Mouse (Mus musculus) thymus, postnatal 25 days (tissue): ENCODE results near the gene Rpl9-ps6.

Experiments
- DNase-seq: peaks from one replicate; pipeline ENCODE4 v3.0.0; 2022

The Rpl9-ps6 gene

DNA sequence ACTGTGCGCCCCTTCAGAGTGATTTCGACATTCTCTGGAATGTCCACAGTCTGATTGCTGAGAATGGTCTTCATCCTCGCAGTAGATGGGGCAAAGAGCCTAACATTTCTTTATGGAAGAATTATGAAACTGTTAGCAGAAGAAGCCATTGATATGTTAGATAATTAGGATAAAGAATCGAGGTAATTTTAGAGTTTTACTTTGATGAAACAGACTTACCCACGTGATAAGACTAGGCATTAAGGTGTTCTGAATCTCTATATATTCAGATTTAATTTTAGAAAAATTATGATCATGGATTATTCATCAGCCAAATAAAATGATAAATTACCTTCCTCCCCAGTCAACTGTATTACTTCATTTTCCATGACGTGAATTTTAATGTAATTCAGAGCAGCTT, at the start of gene Rpl9-ps6:
Gene Rpl9-ps6 (minus strand): TSS at position 101 of the 400 bp plus-strand sequence.
- DNase-seq = no peak

DNA sequence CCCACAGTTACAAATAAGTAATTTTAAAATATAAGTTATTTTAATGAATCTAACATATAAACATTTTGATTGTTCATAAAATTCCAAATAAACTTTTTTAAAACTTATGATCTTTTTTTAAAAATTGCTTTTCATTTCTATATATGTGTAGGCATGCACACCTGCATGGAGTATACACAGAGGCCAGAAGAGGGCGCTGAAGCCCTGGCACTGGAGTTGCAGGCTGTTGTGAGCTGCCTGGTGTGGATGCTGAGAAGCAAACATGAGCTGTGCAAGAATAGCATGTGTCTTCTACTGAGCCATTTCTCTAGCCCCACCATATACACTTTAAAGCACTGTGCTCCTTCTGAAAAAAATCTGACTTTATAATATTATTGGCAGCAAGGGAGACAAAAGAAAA, 46.1 kb upstream of the Rpl9-ps6 start:
- peak; percentile 24 for DNase-seq

DNA sequence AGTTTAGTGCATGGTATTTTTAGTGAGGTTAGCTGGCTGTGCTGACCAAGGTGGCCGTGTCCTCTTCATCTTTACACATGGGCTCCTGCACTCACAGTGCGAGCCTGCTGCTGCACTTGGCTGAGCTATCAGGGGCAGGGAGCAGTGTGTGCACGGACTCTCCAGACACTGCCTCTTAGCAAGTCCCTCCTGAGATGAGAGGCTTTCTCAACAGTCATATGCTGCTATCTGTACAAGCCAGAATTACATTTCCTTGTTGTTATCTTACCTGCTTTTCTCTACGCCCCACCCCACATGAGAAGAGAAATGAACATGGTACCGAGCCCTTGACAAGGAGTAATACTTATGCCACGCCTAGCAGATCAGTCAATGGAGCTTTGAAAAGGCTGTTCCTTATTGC, 44.6 kb upstream of the Rpl9-ps6 start:
- DNase-seq = no peak

DNA sequence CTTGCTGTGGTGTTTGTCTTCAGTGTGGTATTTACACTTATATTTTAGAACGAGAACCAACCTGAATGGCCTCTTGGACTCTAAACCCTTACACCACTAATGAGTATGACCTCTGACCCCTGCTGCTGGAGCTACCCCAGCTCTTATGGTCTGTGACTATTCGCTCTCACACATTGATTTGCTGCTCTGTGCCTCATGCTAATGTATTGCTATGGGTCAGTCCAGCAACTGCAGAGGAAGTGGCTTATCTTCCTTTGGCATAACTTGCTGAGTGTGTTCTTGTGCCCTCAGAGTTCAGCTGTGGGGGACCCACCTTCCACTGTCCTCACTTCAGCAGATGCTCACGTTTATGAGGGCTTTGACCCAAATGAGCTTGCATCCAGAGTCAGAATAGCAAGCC, 43.9 kb upstream of the Rpl9-ps6 start:
- DNase-seq = no peak

DNA sequence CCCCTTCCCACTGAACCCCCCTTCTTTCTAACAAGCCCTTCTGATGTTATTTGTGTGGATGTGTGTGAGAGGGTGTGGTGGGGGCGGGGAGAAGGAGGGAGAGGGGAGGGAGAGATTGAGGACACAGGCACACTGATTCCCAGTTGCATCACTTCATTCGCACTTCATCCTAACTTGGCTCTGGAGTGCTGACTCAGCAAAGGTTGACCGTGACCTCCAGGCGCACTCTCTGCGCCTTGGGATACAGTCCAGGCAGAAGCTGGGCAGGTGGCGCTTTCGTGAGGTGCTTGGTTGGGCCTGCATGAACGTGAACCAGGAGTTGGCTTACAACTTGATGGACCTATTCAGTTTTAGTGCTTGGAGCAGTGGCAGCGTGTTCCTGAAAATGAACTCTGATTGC, 41.1 kb upstream of the Rpl9-ps6 start:
- no peak for DNase-seq

DNA sequence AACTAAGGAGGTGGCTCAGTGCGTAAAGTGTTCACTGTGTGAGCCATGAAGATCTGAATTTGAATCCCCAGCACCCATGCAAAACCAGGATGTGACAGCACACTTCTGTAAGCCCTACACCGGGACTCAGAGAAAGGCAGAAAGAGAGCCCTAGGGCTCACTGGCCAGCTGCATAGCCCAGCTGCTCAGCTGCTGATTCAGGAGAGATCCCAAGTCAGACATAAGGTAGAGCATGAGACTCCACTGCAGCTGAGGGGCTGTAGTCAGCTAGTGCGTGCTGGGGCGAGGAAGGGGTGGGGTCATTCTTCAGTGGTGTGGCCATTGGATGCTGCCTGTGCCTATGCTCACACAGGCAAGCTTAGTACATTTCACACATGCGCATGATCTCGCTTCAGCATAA, 40.7 kb upstream of the Rpl9-ps6 start:
- DNase-seq = no peak

DNA sequence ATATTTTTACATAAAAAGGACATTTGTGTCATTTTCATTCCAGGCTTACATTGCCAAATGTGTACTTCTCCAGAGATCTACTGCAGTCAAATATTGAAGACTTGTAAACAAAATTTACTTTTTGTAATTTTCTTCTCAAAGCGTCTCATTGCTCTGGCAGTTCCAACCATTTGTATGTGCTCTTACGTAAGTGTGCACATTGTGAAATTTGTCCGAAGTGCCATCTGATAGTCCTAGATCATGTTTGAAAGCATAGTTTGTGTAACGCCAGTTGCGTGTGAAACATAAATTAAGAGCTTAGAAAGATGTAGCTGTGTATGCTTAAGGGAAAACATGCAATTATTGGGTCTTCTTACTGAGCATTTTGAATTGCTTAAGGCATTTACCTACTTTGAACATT, 40.1 kb upstream of the Rpl9-ps6 start:
- DNase-seq = no peak

DNA sequence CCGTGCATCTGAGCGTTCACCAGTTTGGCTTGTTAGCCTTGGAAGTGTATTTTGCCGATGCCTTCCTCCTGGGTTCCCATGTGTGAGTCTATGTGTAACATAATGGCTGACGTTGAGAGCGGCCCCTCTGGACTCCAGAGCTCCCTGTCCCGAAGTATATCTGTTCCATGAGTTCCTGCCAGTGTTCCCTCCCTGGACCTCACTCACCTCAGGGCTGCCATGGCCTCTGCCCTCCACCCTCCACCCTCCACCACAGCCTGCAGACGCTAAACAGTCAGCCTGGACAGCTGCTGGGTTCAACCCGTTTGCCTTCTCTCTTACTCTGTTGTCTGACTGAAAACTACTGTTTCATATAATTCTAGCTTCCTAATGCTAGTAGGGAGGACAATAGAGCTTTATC, 39.7 kb upstream of the Rpl9-ps6 start:
- DNase-seq = no peak

DNA sequence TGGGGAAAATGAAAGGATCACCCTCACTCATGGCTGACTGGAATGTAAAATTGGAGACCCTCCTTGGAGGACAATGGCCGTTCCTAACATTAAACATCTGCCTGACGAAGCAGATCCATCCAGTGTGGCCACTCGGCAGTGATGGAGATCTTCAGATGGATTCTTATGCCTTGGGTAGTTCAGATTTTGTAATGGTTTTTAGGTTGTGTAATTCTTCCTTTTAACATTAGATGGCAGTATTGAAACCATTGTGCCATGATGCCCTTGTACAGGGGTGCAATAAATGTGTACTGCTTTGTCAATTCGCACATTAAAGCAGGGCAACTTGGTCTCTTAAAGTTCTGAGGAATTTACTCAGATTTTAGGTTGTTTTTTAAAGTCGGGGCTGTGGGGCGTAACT, 35.0 kb upstream of the Rpl9-ps6 start:
- DNase-seq = no peak

DNA sequence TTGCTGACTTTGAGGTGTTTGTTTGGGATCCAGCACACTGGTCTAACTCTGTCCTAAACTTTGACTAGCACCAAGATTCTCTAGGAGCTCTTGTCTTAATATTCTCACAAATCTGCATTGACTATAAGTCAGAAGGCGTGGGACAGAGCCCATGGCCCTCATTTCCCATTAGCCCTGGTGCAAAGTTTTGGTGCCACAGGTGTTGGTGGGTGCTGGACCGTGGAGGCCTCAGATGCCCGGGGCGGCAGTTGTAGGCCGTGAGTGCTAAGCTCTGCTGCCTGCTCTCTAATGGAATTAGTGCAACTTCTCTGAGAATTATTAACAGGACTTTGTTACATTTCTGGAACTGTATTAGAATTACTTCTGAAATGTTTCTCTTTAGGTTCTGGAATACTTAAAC, 31.6 kb upstream of the Rpl9-ps6 start:
- no peak for DNase-seq

DNA sequence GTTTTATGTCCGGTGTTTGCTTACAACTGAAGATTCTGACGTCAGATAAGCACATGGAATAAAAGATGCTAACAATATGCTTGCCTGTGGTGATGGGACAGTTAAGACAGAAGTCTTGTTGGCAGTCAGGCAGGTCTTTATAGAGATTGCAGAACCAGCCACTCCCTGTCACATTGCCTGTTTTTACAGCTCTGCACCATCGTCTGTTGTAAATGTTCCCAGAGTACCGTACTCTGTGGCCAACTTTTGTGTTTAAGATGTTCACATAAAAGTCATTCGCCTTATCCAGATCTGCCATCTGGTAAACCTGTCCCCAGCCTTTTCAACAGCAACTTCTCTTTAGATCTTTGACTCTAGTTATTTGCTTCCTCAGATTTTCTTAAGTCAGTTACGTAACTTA, 31.0 kb upstream of the Rpl9-ps6 start:
- DNase-seq = no peak

DNA sequence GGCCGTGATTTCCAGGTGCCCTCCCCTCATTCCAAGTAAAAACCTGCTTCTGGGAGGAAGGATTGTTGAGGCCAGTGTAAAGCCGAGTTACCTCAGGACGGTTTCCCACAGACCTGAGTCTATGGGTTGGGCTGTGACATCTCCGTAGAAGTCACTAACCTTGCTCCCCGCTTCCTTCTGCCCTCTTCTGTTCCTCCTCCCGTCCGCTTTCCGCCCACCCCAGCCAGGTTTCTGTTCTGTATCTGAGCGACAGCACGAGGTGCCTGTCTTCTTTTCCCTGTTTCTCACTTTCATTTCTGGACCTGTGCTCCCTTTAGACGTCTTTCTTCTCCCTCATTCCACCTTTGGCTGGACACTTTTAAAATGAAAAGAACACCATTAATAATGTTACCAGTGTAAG, 28.7 kb upstream of the Rpl9-ps6 start:
- no peak for DNase-seq

DNA sequence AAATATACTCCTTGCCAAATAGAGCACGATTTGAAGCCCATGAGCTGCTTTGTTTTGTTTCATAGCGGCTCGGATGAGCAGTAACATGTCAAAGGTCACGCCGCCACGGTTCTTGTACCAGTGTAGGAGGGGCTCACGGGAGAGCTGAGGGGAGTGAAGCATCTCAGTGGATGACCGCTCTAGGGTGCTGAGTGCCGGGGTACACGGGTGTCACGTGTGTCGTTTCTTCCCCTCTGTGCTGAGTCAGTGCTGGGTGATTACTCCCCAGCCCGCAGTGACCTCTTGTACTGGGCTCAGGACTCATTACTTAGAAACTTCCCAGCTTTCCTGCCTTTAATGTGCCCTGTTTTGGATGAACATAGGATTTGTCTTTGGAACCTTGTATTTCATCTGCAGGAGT, 28.2 kb upstream of the Rpl9-ps6 start:
- DNase-seq = no peak

DNA sequence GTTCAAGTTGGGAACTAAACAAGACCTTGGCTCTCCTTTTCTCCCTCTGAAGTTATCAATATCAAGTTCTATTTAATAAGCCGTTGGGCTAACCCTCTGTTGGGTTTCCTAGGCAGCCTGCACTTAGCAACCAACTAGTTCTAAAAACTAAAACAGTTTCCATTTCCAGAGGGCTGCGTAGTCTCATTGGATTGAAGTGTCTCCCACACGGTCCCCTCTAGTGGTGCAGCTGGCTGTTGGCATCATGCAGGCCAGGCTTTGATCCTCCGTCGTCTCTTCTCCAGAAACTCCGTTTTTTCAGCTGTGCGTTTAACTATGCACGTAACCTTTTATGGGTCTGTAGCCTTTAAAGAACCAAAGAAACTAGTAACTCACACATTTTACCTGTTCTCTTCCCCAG, 27.1 kb upstream of the Rpl9-ps6 start:
- no peak for DNase-seq

DNA sequence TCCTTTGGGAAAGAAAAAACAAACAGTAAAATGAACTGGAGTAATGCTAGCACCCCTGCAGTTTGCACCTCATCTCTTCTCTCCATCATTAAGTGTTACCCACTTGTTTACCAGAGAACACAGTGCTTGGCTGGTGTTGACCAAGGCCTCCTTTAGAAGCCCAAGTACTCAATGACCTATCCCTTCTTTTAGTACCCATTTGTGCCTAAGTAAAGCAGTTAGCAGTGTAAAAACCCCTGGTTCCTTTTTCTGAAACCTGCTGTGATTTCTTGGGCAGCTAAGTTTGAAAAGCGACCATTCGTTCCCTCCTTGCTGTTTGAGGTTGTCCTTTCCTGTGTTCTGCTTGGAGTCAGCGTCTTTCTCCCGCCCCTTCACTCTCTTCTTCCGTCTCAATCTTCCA, 26.6 kb upstream of the Rpl9-ps6 start:
- no peak for DNase-seq

DNA sequence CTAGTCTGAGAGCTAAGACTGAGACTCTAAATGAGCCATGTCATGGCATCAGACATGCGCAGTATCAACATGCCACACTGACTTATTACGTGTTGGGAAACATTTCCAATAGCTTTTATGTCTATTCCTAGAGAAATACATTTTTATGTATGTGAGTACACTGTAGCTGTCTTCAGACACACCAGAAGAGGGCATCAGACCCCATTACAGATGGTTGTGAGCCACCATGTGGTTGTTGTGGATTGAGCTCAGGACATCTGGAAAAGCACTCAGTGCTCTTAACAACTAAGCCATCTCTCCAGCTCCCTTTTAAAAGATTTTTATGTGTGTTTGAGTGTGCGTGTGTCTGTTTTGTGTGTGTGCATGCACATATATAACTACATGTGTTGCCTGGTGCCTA, 26.0 kb upstream of the Rpl9-ps6 start:
- no peak for DNase-seq

DNA sequence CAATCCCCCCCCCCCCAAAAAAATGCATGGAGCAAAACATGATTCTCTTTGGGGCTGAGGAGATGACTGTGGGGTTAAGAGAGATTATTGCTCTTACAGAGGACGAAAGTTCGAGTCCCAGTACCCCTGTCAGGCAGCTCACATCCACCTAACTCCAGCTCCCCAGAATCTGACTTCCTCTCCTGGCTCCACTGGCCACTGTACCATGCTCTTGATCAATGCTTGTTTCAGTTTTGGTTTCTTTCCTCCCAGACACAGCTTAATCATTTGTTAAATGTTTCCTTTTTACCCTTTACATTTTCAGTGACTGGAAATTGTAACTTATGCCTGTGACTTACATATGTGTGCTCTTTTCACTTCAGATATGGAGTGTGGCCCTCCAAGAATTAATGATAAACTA, 24.6 kb upstream of the Rpl9-ps6 start:
- no peak for DNase-seq

DNA sequence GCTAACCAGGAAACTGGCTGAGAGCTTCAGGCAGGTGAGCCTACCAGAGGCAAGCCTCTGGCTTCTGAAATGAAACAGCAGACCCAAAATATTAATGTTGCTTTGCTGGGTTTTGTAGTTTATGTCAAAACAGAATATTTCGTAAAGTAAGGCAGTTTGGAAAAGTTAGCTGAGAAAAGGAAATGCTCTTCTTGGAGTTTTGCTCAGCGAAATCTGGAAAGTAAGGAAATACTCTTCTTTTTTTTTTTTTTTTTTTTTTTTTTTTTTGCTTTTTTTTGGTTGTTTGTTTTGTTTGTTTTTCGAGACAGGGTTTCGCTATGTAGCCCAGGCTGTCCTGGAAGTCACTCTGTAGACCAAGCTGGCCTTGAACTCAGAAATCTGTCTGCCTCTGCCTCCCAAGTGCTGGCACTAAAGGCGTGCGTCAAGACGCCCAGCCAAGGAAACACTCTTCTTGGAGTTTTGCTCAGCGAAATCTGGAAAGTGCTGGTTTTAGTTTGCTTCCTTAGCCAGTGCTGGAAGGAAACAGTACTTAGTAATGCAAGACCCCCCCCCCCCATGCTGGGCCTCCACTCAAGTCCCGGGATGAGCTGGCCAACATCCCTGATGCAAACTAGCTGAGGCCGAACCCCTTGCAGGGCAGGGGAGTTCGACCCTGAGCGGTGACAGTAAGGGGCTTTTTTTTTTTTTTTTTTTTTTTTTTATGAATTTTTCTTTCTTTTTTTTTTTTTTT, 23.0 kb upstream of the Rpl9-ps6 start:
- no peak for DNase-seq

DNA sequence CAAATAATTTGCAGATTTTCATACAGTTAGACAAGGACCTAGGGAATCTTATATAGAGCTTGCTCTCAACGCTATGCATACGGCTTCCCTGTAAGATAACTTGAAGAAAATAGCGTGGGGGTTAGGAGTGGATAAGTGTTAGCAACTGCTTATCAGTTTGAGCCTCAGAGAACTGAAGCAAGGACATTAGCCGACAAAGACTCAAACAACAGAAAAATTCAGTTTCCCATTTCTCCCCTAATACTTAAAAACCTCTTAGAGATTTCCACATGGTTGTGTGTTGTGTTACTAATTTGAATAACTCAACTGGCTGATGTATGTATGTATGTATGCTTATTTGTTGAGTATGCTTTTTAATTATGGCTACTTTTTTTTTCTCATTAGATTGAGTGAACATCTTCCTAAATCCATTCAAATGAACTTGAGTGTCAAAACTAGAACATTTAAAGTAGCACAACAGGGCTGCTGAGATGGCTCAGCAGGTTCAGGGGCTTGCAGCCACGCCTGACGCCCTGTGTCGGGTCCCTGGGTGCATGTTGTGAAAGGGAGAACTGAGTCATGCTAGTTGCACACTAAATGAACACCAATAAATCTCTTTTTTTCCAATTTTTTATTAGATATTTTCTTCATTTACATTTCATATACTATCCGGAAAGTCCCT, 21.3 kb upstream of the Rpl9-ps6 start:
- no peak for DNase-seq

DNA sequence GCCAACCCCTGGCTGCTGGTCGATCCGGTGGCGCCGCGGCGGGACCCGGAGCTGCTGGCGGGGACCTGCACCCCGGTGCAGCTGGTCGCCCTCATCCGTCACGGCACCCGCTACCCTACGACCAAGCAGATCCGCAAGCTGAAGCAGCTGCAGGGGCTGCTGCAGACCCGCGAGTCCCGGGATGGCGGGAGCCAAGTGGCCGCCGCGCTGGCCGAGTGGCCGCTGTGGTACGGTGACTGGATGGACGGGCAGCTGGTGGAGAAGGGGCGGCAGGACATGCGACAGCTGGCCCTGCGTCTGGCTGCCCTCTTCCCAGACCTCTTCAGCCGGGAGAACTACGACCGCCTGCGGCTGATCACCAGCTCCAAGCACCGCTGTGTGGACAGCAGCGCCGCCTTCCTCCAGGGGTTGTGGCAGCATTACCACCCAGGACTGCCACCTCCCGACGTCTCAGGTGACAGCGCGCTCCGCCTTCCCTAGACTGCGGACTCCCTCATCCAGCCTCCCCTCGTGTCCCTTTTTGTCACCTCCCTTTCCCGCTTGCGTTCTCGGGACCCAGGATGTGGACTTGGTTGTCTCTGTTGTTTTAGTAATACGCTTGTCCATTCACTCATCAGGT, 19.8 kb upstream of the Rpl9-ps6 start:
- DNase-seq = peak; percentile 77

DNA sequence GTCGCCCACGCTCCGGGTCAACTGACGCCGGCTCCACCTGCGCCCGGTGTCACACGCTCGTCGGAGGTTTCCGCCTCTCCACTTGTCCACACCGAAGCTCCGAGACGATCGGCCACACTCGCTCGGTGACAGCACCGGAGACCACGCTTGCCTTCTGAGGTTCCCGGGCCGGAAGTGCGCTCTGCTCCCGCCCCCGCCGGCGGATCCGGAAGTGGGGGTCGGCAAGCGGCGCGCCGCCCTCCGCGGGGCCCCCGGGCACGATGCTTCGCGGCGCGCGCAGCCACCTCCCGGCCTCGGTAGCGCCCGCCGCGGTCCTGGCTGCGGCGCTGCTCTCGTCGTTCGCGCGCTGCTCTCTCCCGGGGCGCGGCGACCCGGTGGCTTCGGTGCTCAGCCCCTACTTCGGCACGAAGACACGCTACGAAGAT, 19.3 kb upstream of the Rpl9-ps6 start, which contains the start of gene Minpp1:
Gene Minpp1 (plus strand): TSS at position 89 of the 425 bp plus-strand sequence.
- peak; percentile 92 for DNase-seq

DNA sequence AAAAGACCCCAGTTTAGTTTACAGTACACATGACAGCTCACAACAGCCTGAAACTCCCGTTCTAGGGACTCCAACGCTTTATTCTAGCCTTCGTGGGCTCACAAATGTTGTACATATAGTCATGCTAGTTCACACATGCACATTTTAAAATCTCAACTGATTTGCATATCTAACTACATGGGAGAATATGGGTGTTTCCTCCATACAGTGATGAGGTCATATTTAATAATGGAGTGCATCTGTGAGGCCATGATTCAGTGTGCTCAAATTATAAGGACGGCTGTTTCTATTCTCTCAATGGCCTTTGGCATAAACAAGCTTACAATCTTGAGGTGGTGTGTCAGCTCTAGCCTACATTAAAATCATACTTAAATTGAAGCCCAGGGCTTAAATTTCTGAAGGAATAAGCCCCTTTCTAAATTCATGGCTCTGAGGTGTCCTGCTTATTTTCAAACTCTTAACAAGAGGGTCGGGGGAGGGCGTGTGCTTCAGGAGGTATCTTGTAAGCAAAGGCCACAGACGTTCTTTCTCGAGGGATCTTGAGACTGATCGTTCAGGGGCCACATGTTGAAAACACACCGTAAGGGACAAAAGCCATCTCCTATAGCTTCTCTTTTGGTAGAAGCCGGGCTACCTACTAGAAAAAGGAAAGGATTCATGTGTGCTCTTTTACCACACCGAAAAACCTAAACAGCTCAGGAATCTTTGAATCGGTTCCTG, 18.7 kb upstream of the Rpl9-ps6 start:
- no peak for DNase-seq

DNA sequence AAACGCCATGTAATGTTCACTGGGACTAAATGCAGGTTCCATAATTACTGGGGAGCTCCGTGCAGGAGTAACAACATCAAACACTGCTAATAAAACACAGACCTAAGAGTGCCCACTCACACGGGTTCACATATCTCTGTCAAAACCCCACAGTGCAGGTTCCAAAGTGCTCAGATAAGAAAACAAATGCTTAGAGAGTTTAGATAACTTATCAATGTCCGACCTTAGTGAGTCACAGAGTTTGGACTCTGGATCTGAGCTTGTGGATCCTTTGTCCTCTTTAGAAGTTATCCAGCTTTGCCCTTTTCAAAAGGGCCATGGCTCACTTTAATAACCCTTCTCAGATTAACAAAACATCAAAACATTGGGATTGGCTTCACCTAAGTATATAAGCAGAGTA, 15.1 kb upstream of the Rpl9-ps6 start:
- no peak for DNase-seq
